Mouse (Mus musculus) layer of hippocampus, adult 2 months (tissue): Measurements from ENCODE around the gene Clpb. TPM values are rescaled to one million over a fixed set of nuclear protein-coding genes. Genes with fewer than 3 reads are reported as not detected.
A peak's percentile ranks its signal among the peaks of the same experiment; 100 is the strongest.

Source experiments
- DNase-seq, 2 experiments: peaks; one replicate each; pipeline ENCODE4 v3.0.0; 2022; ENCODE audit warnings: low spot score in 2 of 2
- H3K27ac ChIP-seq: fragments of 200-600 bp; 2 replicates; pipeline ENCODE4 v1.8.1; 2022
- H3K4me3 ChIP-seq: fragments of 200-600 bp; 2 replicates; pipeline ENCODE4 v1.8.1; 2022; ENCODE audit warnings: mild to moderate bottlenecking
- CTCF ChIP-seq: fragments of 200-600 bp; conservative IDR thresholded peaks from 2 replicates; pipeline ENCODE4 v1.8.1; 2022; ENCODE audit warnings: antibody characterized with exemption, mild to moderate bottlenecking, moderate library complexity
- total RNA-seq, 2 experiments: library from RNA; stranded (reverse); gene quantifications; 2 replicates each; pipeline ENCODE4 v1.2.3; 2021

Gene Clpb
- total RNA-seq, 2 experiments from 2014 or later, result 53.5 to 55.0 TPM

GRCm38 (mm10) chr7:101822836-101823757 is 159.7 kb downstream of the Clpb start:
- Histone ChIP-seq H3K4me3 (no peak overlapping the region), H3K27ac (no peak overlapping the region)
- TF ChIP-seq CTCF, result peak; percentile 62
- DNase-seq, result no peak

DNA sequence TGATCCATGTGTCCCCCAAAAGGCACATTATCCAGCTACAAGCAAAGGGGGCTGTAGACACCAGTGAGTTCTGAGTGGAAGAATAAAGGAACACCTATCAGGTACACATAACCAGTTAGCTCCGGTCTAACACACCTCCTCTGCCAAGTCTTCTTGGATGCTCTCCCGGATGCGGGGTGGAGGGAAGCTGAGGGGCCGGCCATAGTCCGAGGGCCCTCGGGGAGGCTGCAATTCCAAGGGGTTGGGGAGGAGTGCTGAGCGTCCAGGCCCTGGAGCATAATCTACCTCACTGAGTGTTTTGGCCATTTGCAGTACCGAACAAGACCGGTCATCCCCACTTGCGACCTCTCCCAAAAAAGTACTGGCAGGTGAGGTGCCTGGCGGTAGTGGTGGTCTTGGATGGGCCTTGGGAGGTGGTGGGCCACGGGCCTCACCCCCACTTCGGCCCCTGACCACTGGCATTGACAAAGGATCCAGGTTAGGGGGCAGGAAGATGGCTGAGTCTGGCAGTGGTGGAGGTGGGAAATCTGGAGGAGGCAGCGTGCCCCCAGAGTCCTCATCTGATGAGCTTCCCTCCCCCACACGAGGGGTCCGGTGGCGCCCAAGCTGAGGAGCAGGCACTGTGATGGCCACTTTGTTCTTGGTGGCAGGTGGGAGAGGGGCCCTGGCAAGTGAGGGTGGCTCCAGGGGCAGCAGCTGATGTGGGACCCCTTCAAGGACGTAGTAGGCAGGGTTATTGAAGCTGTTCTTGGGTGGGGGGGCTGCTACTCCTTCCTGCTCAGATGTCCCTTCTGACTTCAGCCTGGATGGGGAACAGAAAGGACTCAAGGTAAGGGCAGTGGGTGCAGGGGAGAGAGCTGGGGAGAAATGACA is 160.6 kb downstream of the Clpb start:
- no peak overlapping the region for H3K4me3 ChIP-seq
- TF ChIP-seq CTCF, result no peak
- DNase-seq, result no peak
- H3K27ac ChIP-seq, result no peak overlapping the region

GRCm38 (mm10) chr7:101830373-101830772 is 166.9 kb downstream of the Clpb start:
- no peak for DNase-seq
- Histone ChIP-seq H3K4me3 (no peak overlapping the region), H3K27ac (no peak overlapping the region)
- TF ChIP-seq CTCF, result peak; percentile 50

DNA sequence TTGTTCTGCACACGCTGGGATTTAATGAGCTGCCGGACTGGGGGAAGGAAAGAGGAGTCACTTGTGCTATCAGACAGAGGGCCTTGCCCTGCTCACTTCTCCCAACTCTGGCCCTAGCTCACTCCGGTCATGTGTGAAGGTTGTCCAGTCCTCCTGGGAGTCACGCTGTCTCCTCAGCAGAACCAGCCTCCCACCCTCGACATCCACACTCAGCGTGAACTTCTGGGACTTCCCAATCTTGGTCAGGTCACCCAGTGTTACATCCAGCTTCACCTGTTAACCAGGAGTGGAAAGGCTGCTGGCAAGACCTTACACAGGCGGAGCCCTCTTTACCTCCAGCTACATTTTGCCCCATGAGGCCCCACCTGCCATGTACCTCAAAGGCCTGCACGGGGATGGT is 168.0 kb downstream of the Clpb start:
- Histone ChIP-seq H3K4me3 (no peak overlapping the region), H3K27ac (no peak overlapping the region)
- no peak for TF ChIP-seq CTCF
- DNase-seq, result no peak

- DNase-seq, result no peak
- no peak overlapping the region for H3K27ac ChIP-seq
- H3K4me3 ChIP-seq, result no peak overlapping the region
- no peak for TF ChIP-seq CTCF
These were observed 168.9 kb downstream of the Clpb start for GRCm38 (mm10) chr7:101832372-101832771.

DNA sequence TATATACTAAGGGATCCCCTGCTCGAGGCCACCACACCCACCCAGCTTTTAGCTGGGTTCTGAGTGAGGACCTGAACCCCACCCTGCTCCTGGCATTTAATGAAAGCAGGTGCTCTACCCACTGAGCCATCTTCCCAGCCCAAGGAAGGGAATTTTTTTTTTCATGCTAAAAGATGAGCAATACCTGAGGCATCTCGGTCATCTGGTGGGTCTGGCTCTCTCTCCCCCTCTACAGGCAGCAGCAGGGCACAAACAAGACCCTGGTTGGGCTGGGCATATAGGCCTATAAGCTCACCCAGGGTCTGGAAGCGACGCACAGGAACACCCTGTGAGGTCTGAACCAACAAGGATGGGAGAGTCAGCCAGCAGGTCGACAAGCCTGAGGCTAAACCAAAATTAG is 169.9 kb downstream of the Clpb start:
- no peak overlapping the region for H3K4me3 ChIP-seq
- TF ChIP-seq CTCF, result 0 out of 2 replicates have a peak, but pooled peaks have one; percentile 9
- no peak for DNase-seq
- H3K27ac ChIP-seq, result no peak overlapping the region

GRCm38 (mm10) chr7:101833916-101834584 is 170.6 kb downstream of the Clpb start:
- no peak overlapping the region for H3K27ac ChIP-seq

DNA sequence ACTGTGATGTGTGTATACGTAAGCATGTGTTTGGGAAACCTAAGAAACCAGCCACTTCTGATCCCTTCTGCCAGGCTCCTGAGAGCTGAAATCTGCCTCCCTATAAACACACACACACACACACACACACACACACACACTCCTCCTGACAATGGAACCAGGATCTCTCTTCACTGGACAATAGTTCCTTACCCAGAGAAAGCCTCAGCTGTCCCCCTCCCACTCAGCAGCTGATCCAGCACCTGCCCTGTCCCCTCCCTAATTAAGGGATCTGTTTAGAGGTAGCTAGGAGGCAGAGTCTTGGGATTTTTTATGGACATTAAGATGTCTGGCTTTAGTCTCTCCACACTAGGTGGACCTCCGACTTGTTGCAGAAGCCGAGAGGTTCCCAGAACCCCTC is 171.5 kb downstream of the Clpb start:
- Histone ChIP-seq H3K4me3 (no peak overlapping the region), H3K27ac (no peak overlapping the region)
- DNase-seq, result no peak
- no peak for TF ChIP-seq CTCF

More at GRCm38 (mm10) chr7:101833916-101834584, 170.6 kb downstream of the Clpb start:
- no peak for TF ChIP-seq CTCF
- no peak for DNase-seq
- H3K4me3 ChIP-seq, result no peak overlapping the region

- H3K27ac ChIP-seq, result peak overlapping the region; percentile 90; the same call in 1 of the 2 replicates
- H3K4me3 ChIP-seq, result peak overlapping the region; percentile 65
- no peak for DNase-seq
- TF ChIP-seq CTCF, result peak; percentile 66
These were observed 172.2 kb downstream of the Clpb start for GRCm38 (mm10) chr7:101835457-101836109.

- Histone ChIP-seq H3K4me3 (peak overlapping the region; percentile 65), H3K27ac (peak overlapping the region; percentile 90)
- no peak for TF ChIP-seq CTCF
- peak in 1 of 2 experiments; percentile 25 for DNase-seq
These were observed 173.1 kb downstream of the Clpb start for GRCm38 (mm10) chr7:101836271-101837153.

- H3K27ac ChIP-seq, result peak overlapping the region; percentile 90
- H3K4me3 ChIP-seq, result peak overlapping the region; percentile 65
- no peak for DNase-seq
- no peak for TF ChIP-seq CTCF
These were observed 173.7 kb downstream of the Clpb start for GRCm38 (mm10) chr7:101837154-101837605.
